Mouse (Mus musculus) frontal cortex, postnatal 36 days (tissue): ENCODE data around the gene Gm21820.
"Not testable (repeated sequence)": the region's sequence is repeated elsewhere in the genome, so short reads cannot be mapped to it uniquely, and the experiment has no call there.

ENCODE experiments used
- DNase-seq, 2 experiments: peaks; one replicate each; pipeline ENCODE4 v3.0.0; 2022; ENCODE audit warnings: low spot score in 2 of 2

Gene Gm21820

GRCm38 (mm10) chrY:5249341-5249740, at the start of gene Gm21820:
Gene Gm21820 (minus strand): TSS chrY:5249441.
- not testable (repeated sequence) for DNase-seq
